Mouse (Mus musculus): ENCODE data around the gene Qrich2. TPM values are rescaled to one million over a fixed set of nuclear protein-coding genes. Genes with fewer than 3 reads are reported as not detected.

Qrich2 gene
- total RNA-seq, 2 experiments from 2014 or later: 0.07 TPM; not detected in 1

- DNase-seq (ENCODE audit: low spot score in 2 of 2): peak; percentile 89 to 94
These were observed 20.3 kb downstream of the Qrich2 start for GRCm38 (mm10) chr11:116445596-116446307.

- no peak for DNase-seq (ENCODE audit: low spot score in 2 of 2)
These were observed 22.1 kb downstream of the Qrich2 start for GRCm38 (mm10) chr11:116443935-116444334.

- no peak for DNase-seq (ENCODE audit: low spot score in 2 of 2)
These were observed 22.7 kb downstream of the Qrich2 start for GRCm38 (mm10) chr11:116443311-116443710.

GRCm38 (mm10) chr11:116442867-116443177 lies 23.2 kb downstream of the Qrich2 start:
- DNase-seq (ENCODE audit: low spot score in 2 of 2): no peak

GRCm38 (mm10) chr11:116442129-116442866 lies 23.7 kb downstream of the Qrich2 start:
- DNase-seq (ENCODE audit: low spot score in 2 of 2): no peak

GRCm38 (mm10) chr11:116440408-116441068 lies 25.5 kb downstream of the Qrich2 start:
- no peak for DNase-seq (ENCODE audit: low spot score in 2 of 2)

- no peak for DNase-seq (ENCODE audit: low spot score in 2 of 2)
These were observed 26.5 kb downstream of the Qrich2 start for GRCm38 (mm10) chr11:116439269-116440240.

- no peak for DNase-seq (ENCODE audit: low spot score in 2 of 2)
These were observed 28.5 kb downstream of the Qrich2 start for GRCm38 (mm10) chr11:116437541-116437940.

GRCm38 (mm10) chr11:116436725-116437331 lies 29.2 kb downstream of the Qrich2 start:
- no peak for DNase-seq (ENCODE audit: low spot score in 2 of 2)

- DNase-seq (ENCODE audit: low spot score in 2 of 2): no peak
These were observed 29.9 kb downstream of the Qrich2 start for GRCm38 (mm10) chr11:116435992-116436724.

GRCm38 (mm10) chr11:116434967-116435752 lies 30.9 kb downstream of the Qrich2 start:
- no peak for DNase-seq (ENCODE audit: low spot score in 2 of 2)

GRCm38 (mm10) chr11:116434287-116434966 lies 31.6 kb downstream of the Qrich2 start:
- peak; percentile 60 to 65 for DNase-seq (ENCODE audit: low spot score in 2 of 2)

GRCm38 (mm10) chr11:116433356-116434286 lies 32.4 kb downstream of the Qrich2 start, which contains the start of gene Ubald2:
Ubald2 (plus strand) TSS chr11:116434094.
- DNase-seq (ENCODE audit: low spot score in 2 of 2): peak; percentile 99

- DNase-seq (ENCODE audit: low spot score in 2 of 2): peak in 1 of 2 experiments; percentile 77
These were observed 33.3 kb downstream of the Qrich2 start for GRCm38 (mm10) chr11:116432593-116433355.

GRCm38 (mm10) chr11:116432127-116432526 lies 33.9 kb downstream of the Qrich2 start:
- no peak for DNase-seq (ENCODE audit: low spot score in 2 of 2)

GRCm38 (mm10) chr11:116431428-116432077 lies 34.5 kb downstream of the Qrich2 start:
- no peak for DNase-seq (ENCODE audit: low spot score in 2 of 2)

Data from layer of hippocampus, postnatal 14 days (tissue).